Mouse (Mus musculus): Measurements from ENCODE around the gene Zfp873.

GRCm38 (mm10) chr10:82046603-82047002, 1.3 kb upstream of the Zfp873 start:
- TF ChIP-seq CEBPB (IDR thresholded peaks at IDR 0.05; ENCODE audit: low read depth) (no peak), MYOD1 (IDR thresholded peaks at IDR 0.05; ENCODE audit: control insufficient read depth, insufficient read length, low read depth) (no peak), CTCF (IDR thresholded peaks at IDR 0.05; ENCODE audit: control insufficient read depth, insufficient read depth, insufficient read length) (no peak), USF1 (IDR thresholded peaks at IDR 0.05; ENCODE audit: low read depth) (no peak)

Data from C2C12 (cell line).